Mouse (Mus musculus) common myeloid progenitor, adult 5-6 weeks (primary cell): Measurements from ENCODE around the gene Rps6kc1. TPM values are rescaled to one million over a fixed set of nuclear protein-coding genes. Genes with fewer than 3 reads are reported as not detected.

Experiments used
- ATAC-seq: replicated peaks from 2 replicates; pipeline ENCODE4 v1.8.0; 2016; ENCODE audit warnings: low read depth, mild to moderate bottlenecking, moderate TSS enrichment, inconsistent platforms; ENCODE audit not compliant: poor library complexity, severe bottlenecking
- total RNA-seq: library from RNA; stranded (forward); fragments of 200-1000, 187-1606 nt; gene quantifications from 2 replicates; pipeline ENCODE4 v1.2.3, GENCODE M21; 2017

Rps6kc1 gene
- total RNA-seq, 1 experiment from 2014 or later, result 16.7 TPM

GRCm38 (mm10) chr1:190653989-190654693, 257.4 kb downstream of the Rps6kc1 start:
- ATAC-seq, result no peak

GRCm38 (mm10) chr1:190653081-190653480, 258.5 kb downstream of the Rps6kc1 start:
- no peak for ATAC-seq

Other genes starting within 250 kb of the Rps6kc1 start
- gene Angel2, start 13.3 kb upstream of the Rps6kc1 start, total RNA-seq, result 44.6 and 64.5 TPM in 2 replicates
- gene Vash2, start 67.5 kb upstream of the Rps6kc1 start, total RNA-seq, result 0.50 TPM in 1 of 2 replicates, not detected in the other
- gene Flvcr1, start 114.4 kb upstream of the Rps6kc1 start, total RNA-seq, result 21.1 and 26.6 TPM in 2 replicates
- gene Spata45, start 124.9 kb upstream of the Rps6kc1 start, total RNA-seq, result not detected in 2 replicates
- 16.9 and 24.8 TPM in 2 replicates for gene Tatdn3, start 151.2 kb upstream of the Rps6kc1 start, total RNA-seq
- gene Nsl1, start 151.2 kb upstream of the Rps6kc1 start, total RNA-seq, result 10.2 and 13.3 TPM in 2 replicates
- 6.0 TPM in 1 of 2 replicates, not detected in the other for gene Batf3, start 186.1 kb upstream of the Rps6kc1 start, total RNA-seq